Mouse (Mus musculus) layer of hippocampus, adult 9-10 months (tissue): Measurements from ENCODE around the gene Ppox.
"Not testable (repeated sequence)": the region's sequence is repeated elsewhere in the genome, so short reads cannot be mapped to it uniquely, and the experiment has no call there.

ENCODE experiments used
- DNase-seq: peaks from one replicate; pipeline ENCODE4 v3.0.0; 2022; ENCODE audit warnings: low spot score

Ppox gene

GRCm38 (mm10) chr1:171280916-171281527 is at the start of gene Ppox:
TSS of gene Ppox (minus strand) at chr1:171281186.
- peak; percentile 96 for DNase-seq

DNA sequence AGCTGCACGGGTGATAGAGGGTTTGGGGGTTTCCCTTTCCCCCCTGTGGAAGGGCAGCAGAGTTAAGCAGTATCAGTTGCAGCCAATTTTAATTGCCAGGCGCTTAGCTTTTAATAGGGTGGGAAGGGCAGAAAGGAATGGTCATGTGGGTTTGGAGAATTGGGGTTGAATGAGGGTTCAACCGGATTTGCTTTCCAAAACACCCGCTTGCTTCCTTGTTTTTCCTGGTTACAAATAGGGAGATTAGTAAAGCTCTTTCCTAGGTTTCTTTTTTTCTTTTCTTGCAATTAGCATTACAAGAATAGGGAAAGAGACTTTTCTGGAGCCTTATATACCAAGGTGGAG is 49.2 kb upstream of the Ppox start:
- no peak for DNase-seq

DNA sequence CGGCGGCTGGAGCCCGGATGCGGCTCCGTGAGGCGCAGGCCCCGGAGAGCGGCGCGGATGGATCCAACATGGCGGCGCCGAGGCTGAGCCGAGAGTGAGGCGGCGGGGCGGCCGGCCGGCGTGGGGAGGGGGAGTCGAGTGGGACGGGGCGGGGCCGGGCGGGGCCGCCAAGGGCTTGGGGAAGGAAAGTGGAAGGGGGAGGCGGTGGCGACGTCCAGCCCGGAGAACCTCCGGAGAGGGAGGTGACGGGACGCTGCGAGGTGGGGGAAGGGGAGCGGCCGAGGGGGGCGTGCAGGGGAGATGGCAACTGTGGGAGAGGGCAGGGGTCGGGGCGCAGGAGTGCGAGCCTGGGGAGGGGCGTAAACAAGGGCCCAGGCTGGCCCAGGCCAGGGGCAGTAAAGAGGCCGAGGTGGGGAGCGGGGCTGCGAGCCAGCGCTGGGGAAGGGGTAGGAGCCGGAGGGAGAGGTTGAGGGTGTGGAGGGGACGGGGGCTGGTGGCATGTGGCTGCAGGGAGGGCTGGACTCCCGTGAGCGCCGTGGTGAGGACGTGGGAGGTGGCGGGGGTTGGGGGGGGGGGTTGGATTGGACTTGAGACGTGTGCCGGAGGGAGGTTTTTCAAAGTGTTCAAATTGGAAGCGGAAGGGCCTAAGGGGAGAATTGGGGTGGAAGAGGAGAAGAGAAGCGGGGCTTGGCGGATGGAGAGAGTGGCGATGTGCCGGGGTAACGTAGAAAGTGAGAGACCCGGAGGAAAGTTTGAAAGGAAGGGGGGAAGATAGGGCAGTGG is 48.6 kb upstream of the Ppox start:
- DNase-seq, result no peak

- peak; percentile 93 for DNase-seq
Measured at GRCm38 (mm10) chr1:171328839-171329432, 48.0 kb upstream of the Ppox start, which contains the start of gene Dedd. TSS of gene Dedd (plus strand) at chr1:171329145.

DNA sequence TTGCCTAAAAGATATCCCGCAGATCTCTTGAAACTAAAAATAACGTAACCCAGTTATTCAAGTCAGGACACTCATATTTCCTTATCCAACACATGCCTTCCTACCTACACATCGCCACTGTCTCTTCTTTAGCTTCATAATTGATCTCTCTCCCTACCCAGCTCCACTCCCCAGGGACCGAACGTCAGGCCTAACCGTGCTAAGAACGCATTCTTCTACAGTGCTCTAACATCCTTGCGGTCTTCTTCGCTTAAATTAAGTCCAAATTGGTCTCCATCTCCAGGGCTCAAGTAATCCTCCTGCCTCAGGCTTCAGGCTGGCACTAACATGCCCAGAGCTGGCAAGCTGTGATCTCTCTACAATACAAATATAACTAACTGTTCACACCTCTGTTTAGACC is 47.3 kb upstream of the Ppox start:
- no peak for DNase-seq

DNA sequence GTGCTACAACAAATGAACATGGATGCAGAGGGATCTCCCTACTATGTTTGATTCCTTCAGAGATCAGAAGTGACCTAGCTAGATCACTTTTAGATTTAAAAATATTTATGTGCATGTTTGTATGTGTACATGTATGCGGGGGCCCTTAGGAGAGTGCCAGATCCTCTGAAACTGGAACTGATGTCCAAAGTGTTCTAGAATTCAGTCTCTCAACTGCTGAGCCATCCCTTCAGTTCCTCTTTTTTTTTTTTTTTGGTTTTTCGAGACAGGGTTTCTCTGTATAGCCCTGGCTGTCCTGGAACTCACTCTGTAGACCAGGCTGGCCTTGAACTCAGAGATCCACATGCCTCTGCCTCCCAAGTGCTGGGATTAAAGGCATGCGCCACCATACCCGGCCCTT is 45.6 kb upstream of the Ppox start:
- DNase-seq, result not testable (repeated sequence)

DNA sequence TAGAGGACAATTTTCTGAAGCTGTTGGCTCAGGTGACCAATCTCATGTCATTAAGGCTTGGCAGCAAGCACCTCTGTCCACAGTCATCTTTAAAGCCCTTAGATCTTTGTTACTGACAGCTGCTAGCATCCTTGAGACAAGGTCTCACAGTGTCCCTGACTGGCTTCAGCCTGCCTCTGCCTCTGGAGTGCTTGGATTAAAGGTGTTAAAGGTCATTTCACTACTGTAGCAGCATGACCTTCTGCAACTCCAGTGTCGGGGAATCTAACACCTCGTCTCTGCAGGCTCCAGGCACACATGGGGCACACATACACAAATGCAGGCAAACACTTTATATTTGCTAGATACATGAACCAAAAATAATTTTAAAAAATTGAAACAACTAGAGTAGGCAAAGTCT is 44.6 kb upstream of the Ppox start:
- no peak for DNase-seq

GRCm38 (mm10) chr1:171322012-171322411 is 41.0 kb upstream of the Ppox start:
- no peak for DNase-seq

DNA sequence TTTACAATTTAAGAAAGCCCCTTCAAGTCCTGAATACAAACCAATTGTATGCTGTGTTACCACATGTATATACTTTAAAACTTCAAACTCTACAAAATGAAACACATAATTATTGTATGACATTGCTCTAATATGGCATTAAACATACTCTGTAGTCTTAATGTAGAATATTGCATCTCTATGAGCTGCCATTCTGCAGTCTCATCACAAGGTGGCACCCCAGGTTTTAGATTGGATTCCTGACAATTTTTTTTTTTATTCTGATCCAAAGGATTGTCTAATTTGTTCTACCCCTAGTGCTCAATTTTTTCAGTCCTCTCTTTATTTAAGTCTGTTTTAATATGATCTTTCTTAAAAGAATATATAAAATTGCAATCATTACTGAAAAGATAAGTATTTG is 40.4 kb upstream of the Ppox start:
- DNase-seq, result no peak

DNA sequence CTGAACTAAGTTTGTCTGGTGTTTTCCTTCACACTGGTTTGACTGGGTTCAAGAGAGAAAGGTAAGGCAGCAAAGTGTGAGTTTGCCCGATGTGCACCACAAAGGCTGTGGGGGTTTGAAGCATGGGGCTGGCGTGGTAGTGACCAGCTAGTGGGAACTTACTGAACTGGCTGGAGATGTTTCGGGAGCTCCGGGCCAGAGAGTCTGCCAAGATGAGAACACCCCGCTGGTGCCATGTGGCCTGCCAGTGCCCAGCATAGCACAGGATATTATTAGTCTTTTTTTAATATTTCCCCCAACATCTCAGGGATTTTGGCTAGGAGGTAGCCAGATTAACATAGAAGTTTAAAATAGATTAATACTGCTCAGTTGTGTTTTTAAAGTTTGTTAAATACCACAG is 39.2 kb upstream of the Ppox start:
- no peak for DNase-seq

GRCm38 (mm10) chr1:171319748-171320147 is 38.8 kb upstream of the Ppox start:
- DNase-seq, result no peak

DNA sequence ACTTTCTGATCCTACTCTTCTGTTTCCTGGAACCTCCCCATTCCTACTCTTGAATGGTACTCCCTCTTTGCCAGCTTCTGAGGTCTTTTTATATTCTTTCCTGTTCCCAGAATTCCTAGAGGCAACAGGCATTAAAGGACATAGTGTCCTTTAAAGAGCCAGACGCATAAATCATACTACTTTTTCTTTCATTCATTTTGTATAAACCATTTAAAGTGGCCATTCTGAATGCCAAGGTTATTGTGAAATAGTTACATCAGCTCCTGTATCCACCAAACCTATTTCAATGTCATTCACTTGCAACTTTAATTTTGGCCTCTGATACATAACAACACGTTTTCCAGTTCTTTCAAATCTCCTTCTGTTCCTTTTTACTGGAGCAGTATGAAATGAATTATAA is 28.3 kb upstream of the Ppox start:
- no peak for DNase-seq

DNA sequence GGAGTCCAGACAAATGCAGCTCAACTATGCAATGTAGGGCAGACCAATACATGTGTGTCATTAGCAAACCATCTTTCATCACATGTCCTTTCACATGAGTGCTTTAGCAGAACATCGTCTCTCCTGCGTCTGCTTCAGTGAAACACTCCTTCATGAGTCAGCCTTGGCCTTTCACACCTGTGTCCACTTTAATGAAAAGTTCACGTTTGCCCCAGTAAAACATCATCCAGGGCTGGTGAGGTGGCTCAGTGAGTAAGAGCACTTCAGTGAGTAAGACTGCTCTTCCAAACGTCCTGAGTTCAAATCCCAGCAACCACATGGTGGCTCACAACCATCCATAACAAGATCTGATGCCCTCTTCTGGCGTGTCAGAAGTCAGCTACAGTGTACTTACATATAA is 25.2 kb upstream of the Ppox start:
- DNase-seq, result not testable (repeated sequence)

- no peak for DNase-seq
Measured at GRCm38 (mm10) chr1:171298226-171298625, 17.2 kb upstream of the Ppox start.

DNA sequence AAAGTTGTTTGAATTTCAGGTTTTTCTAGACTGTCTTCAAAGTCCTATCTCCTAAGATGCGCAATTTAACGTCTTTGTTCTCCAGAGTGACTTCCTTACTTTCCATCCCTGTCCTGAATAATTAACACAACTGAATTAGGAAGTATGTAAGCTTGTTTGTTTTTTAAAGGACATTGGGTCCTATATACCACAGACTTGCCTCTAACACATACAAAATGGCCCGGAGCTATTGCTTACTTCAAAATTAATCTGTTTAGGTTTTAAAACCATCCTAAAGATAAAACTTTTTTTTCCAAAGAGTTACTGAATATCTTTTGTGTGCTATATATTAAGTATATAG is 14.0 kb upstream of the Ppox start:
- no peak for DNase-seq

DNA sequence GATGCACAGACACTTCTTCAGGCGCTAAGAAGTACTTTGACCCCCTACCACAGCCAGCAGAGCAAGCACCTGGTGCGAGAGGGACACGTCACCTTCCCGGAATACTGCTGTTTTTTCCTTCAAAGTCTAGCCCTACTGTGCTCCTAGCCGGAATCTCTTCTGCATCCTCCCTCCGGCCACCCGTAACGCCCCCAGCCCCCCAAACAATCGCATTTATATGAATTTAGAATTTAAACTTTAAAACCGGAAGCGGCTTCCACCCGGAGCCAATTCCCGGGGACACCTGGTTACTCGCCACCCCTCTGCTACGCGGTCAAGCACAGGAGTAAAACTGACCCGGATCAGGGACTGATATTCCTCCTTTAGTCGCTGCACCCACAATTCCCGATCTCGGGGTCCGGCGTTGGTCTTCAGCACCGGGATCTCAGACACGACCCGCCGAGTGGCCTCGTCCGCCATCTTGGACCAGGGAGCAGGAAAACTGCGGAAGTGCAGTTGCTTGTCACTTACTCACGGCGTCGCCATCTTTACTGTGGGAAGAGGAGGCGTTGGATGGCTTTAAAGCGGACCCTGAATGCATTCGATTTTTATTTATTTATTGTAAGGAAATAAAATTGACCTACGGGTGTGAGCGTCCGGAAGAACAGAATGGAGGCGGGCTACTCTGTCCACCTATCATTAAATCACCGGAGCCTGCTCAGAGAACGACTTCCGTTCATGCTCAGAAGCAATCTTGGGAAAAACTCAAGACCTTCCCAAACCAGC is 13.5 kb upstream of the Ppox start, which contains the start of gene Ufc1:
Ufc1 (minus strand) TSS at position 727 of the 765 bp plus-strand sequence.
- peak; percentile 81 for DNase-seq

GRCm38 (mm10) chr1:171293906-171294297 is 12.9 kb upstream of the Ppox start:
- no peak for DNase-seq

DNA sequence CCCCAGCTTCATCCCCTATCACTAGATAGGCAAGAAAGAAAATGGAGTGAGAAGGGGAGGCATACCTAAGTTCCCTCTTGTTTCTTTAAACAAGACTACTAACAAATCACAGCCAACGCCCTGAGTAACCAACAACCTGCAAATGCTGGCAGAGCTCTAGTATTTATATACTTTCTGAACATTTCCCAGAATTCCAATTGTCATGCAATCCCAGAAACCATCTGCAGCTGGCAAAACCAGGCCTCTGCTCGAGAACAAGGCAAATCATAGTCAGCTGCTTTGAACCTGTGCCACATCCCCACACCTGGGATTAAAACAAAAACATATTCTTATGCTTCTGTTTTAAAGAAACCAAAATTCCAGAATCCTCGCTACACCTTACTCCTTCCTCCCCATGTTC is 12.4 kb upstream of the Ppox start:
- DNase-seq, result no peak

DNA sequence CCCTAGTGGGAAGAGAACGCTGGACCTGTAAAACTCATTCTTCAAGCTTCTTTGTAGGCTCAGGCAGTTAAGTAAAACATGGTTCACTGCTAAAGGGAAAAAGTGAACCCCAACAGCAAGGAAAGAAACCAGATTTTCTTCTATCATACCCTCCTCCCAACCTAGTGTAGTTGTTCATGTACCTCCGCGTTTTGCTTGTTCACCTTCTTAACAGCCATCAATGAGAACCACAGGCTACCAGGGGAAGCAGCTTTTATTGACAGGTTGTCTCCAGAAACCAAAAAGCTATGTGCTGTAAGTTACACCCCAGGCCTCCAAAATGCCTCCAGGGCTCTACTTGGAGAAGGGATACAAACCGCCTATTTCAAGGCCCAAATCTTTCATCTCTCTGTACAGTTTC is 7.3 kb upstream of the Ppox start:
- no peak for DNase-seq

- peak; percentile 85 for DNase-seq
Measured at GRCm38 (mm10) chr1:171287136-171288081, 6.4 kb upstream of the Ppox start, which contains the start of gene Usp21. TSS of gene Usp21 (minus strand) at chr1:171287991.

DNA sequence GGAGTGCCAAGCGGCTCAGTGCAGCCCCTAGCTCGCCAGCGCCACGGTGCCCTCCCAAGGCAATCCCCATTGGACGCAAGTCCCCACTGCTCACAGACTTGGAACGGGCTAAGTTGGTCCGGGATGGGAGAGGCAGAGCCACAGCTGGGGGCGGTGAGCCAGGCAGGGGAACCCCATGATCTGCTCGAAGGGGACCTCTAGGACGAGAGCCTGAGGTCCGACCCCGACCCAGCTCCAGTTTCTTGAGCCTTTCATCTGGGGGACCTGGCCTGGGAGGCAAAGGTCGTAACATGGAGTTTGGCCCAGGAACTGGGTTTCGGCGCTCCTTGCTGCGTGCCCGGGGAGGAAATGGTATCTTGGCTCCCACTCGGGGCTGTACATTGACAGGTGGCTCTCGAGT is 5.5 kb upstream of the Ppox start:
- DNase-seq, result no peak
